8 mouse cellular contexts compared by ENCODE assay signal in genomic region chr10:56486584-56486983, GRCm38 (mm10).
DNase-seq lines count a peak whose midpoint lies in the region; ATAC-seq lines count a peak whose summit lies in the region.

No protein-coding gene starts in this region.

- ATAC-seq in embryonic facial prominence, embryonic 14.5 days (ENCODE audit: low read depth) = peak; percentile 57; the same call in 1 of the 2 replicates

- no peak overlapping the region for H3K9ac ChIP-seq in embryonic facial prominence, embryonic 14.5 days (ENCODE audit: low read depth, low read length)

- no peaks in the 10 kb centered on the region for H3K36me3 ChIP-seq in embryonic facial prominence, embryonic 14.5 days (ENCODE audit: control insufficient read depth, insufficient read depth, low read length)
- H3K36me3 ChIP-seq in forebrain, embryonic 10.5 days (replicated peaks) = no peaks in the 10 kb centered on the region

- no peaks in the 10 kb centered on the region for H3K27me3 ChIP-seq in embryonic facial prominence, embryonic 14.5 days (replicated peaks; ENCODE audit: control insufficient read depth, insufficient read depth, low read length)
- no peaks in the 10 kb centered on the region for H3K27me3 ChIP-seq in forebrain, embryonic 10.5 days (ENCODE audit: poor library complexity, severe bottlenecking)

- H3K4me3 ChIP-seq in embryonic facial prominence, embryonic 14.5 days (ENCODE audit: low read depth, low read length) = no peak overlapping the region
- no peak overlapping the region for H3K4me3 ChIP-seq in forebrain, embryonic 10.5 days

- H3K4me2 ChIP-seq in embryonic facial prominence, embryonic 14.5 days (ENCODE audit: low read depth, low read length) = no peak overlapping the region

- 0 out of 2 replicates have a peak, but pooled peaks cover 6% of the 10 kb centered on the region for H3K4me1 ChIP-seq in embryonic facial prominence, embryonic 14.5 days (ENCODE audit: control insufficient read depth, insufficient read depth, low read length)
- H3K4me1 ChIP-seq in forebrain, embryonic 10.5 days = no peaks in the 10 kb centered on the region

- peak; percentile 19 to 36 for DNase-seq in kidney, postnatal 4 days
- DNase-seq in kidney, adult 11 months = no peak
- DNase-seq in embryonic facial prominence, embryonic 14.5 days (ENCODE audit: low spot score) = peak; percentile 73
- peak; percentile 1 for DNase-seq in induced T-regulatory cell, adult 2 months (ENCODE audit: low read depth)
- peak; percentile 14 for DNase-seq in thymus, postnatal 14 days
- DNase-seq in cerebellum, adult 11 months = no peak
- no peak for DNase-seq in forebrain, embryonic 10.5 days (ENCODE audit: extremely low spot score, low spot score)
- DNase-seq in retina, postnatal 1 day = no peak

- 31% methylated on average over 6 of the region's 6 CpGs for WGBS in embryonic facial prominence, embryonic 14.5 days
- WGBS in forebrain, embryonic 10.5 days = 83% methylated on average over 6 of the region's 6 CpGs

- no peaks in the 10 kb centered on the region for H3K9me3 ChIP-seq in embryonic facial prominence, embryonic 14.5 days (ENCODE audit: control insufficient read depth, low read length)
- H3K9me3 ChIP-seq in forebrain, embryonic 10.5 days = no peaks in the 10 kb centered on the region

- H3K27ac ChIP-seq in embryonic facial prominence, embryonic 14.5 days (replicated peaks; ENCODE audit: low read depth, low read length) = no peak overlapping the region
- H3K27ac ChIP-seq in forebrain, embryonic 10.5 days = no peak overlapping the region

Comparison
In these comparisons a context has a peak if more than half of its experiments do, and no peak if none do; other contexts are left out.
1. DNase-seq: peak in kidney, postnatal 4 days (2 of 2), embryonic facial prominence, embryonic 14.5 days (single experiment), induced T-regulatory cell, adult 2 months (single experiment) and thymus, postnatal 14 days (single experiment); none in kidney, adult 11 months (single experiment), cerebellum, adult 11 months (single experiment), forebrain, embryonic 10.5 days (single experiment) and retina, postnatal 1 day (single experiment).